Mouse (Mus musculus) ES-Bruce4 (cell line): Measurements from ENCODE around the gene Lgals1.

Source experiments
- CTCF ChIP-seq: IDR thresholded peaks from one replicate; pipeline ENCODE4 v1.8.1; 2011; ENCODE audit warnings: low read depth, low read length
- POLR2A ChIP-seq: IDR thresholded peaks from one replicate; pipeline ENCODE4 v1.8.1; 2011; ENCODE audit warnings: low read length; ENCODE audit not compliant: insufficient read depth

- TF ChIP-seq CTCF (no peak), POLR2A (no peak)
Observed at GRCm38 (mm10) chr15:78959537-78959936, 33.0 kb downstream of the Lgals1 start.
